Mouse (Mus musculus): Measurements from ENCODE around the gene Cdpf1.

Gene Cdpf1

GRCm38 (mm10) chr15:85766677-85767076, 44.8 kb downstream of the Cdpf1 start:
- no peak for DNase-seq (ENCODE audit: low read depth, low spot score)

DNA sequence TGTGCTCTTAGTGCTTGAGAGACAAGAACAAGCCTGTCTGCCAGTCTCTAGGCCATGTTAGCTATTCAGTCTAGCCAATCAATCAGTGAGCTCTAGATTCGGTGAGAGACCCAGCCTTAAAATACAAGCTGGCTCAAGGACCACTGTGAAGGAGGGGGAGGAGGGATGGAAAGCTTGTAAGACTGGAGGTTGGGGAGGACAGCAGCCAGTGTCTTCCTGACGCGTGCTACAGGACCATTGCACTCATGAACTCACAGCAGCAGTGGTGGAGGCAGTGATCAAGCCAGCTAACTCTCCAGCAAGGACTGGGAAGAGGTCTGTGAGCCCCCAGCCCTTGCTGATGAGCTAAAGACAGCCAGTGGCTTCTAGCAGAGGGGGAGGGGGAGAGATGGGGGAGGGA, 46.5 kb downstream of the Cdpf1 start:
- DNase-seq (ENCODE audit: low read depth, low spot score): no peak

DNA sequence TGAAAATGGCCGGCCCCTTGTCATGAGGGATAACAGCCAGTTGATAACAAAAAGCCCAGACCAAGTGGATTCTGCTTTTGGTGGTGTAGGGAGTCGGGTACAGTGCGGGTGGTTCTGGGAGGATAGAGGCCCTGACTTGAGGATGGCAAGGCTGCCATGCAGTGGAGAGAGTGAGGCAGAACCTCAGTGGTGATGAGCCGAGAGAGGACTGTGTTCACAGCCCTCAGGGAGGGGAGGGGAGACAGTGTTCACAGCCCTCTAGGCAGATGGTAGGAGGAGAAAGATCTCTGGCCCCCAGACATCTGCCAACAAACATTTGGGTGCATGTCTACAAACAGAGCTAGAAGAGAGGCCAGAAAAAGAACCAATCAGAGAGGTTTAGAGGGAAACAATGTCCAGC, 48.7 kb downstream of the Cdpf1 start:
- no peak for DNase-seq (ENCODE audit: low read depth, low spot score)

DNA sequence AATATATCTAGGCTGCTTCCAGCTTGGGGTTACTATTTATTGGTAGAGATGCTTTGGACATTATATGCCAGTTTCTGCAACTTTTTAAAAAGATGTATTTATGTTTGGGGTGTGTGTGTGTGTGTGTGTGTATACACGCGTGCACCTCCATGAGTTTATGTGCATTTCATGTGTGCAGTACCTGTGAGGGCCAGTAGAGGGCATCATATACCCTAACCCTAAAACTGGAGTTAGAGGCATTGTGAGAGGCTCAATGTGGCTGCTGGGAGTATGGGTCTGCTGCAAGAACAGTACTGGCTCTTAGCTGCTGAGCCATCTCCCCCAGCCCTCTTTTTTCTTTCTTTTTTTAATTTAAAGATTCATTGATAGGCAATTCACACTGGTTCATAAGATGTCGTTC, 53.7 kb downstream of the Cdpf1 start:
- DNase-seq (ENCODE audit: low read depth, low spot score): peak; percentile 64
